ENCODE assay signal across 17 mouse cellular contexts in genomic region chr4:55662041-55662440, GRCm38 (mm10).
DNase-seq lines count a peak whose midpoint lies in the region; TF ChIP-seq lines count a peak whose summit lies in the region.
"Had no signal": no experiment of that assay in that cellular context is flagged by ENCODE, and none has a peak within 500 bp of the region (broad histone marks: within the 10 kb centered on the region; RNA-seq: fewer than 3 reads in every experiment).

No protein-coding gene starts in this region.

- peak; percentile 38 for DNase-seq in gastrocnemius, adult 2 months
- DNase-seq in gastrocnemius, postnatal 14 days = no peak
- peak; percentile 60 to 77 for DNase-seq in heart, adult 2 months
- no peak for DNase-seq in heart, embryonic 10.5 days (ENCODE audit: low spot score)
- peak; percentile 40 to 45 for DNase-seq in heart, postnatal 36 days
- DNase-seq in urinary bladder, postnatal 25 days (ENCODE audit: low spot score) = no peak
- DNase-seq: adrenal gland, postnatal 10 days; cerebellum, adult 11-12 months; cerebellum, adult 9-10 months; cerebellum, postnatal 25 days; gastrocnemius, postnatal 36 days; kidney, adult 18-20 months had no signal

- no peaks in the 10 kb centered on the region; the same call in 1 of the 2 replicates for H3K27me3 ChIP-seq in heart, adult 2 months (ENCODE audit: control insufficient read depth, insufficient read depth, low read length)
- peaks cover 12% of the 10 kb centered on the region for H3K27me3 ChIP-seq in heart, embryonic 10.5 days (ENCODE audit: insufficient read depth, poor library complexity, severe bottlenecking)
- H3K27me3 ChIP-seq: embryonic facial prominence, embryonic 12.5 days; forebrain, embryonic 15.5 days; hindbrain, embryonic 12.5 days had no signal

- no peaks in the 10 kb centered on the region for H3K36me3 ChIP-seq in heart, adult 2 months (ENCODE audit: control insufficient read depth, insufficient read depth, low read length)
- H3K36me3 ChIP-seq in heart, embryonic 10.5 days = no peaks in the 10 kb centered on the region
- H3K36me3 ChIP-seq: embryonic facial prominence, embryonic 12.5 days; forebrain, embryonic 15.5 days; heart, embryonic 13.5 days; hindbrain, embryonic 12.5 days had no signal

- peak; percentile 98 for TF ChIP-seq EP300 in heart, adult 2 months (IDR thresholded peaks at IDR 0.05; ENCODE audit: insufficient read depth, low read depth, low read length)

- intact Hi-C loops in gastrocnemius, adult 2 months (cut with DNase I) = no loop called here
- intact Hi-C loops in gastrocnemius, postnatal 14 days (cut with DNase I; ENCODE audit: low total_unique reads) = no loop called here
- intact Hi-C loops in heart, adult 2 months (cut with DNase I) = no loop called here
- intact Hi-C loops in heart, postnatal 36 days (cut with DNase I) = no loop called here

- 60% methylated on average over 5 of the region's 5 CpGs for WGBS in heart, adult 2 months
- WGBS in heart, embryonic 10.5 days = 46% methylated on average over 5 of the region's 5 CpGs

- no peaks in the 10 kb centered on the region for H3K79me2 ChIP-seq in heart, adult 2 months (replicated peaks; ENCODE audit: control insufficient read depth, insufficient read depth, low read length)

- H3K9me3 ChIP-seq in heart, embryonic 10.5 days = no peaks in the 10 kb centered on the region
- H3K9me3 ChIP-seq: embryonic facial prominence, embryonic 12.5 days; forebrain, embryonic 15.5 days; heart, embryonic 13.5 days; hindbrain, embryonic 12.5 days had no signal

- peak overlapping the region; percentile 62 for H3K27ac ChIP-seq in gastrocnemius, adult 2 months
- H3K27ac ChIP-seq in heart, adult 2 months = peak overlapping the region; percentile 74
- H3K27ac ChIP-seq in heart, embryonic 10.5 days = no peak overlapping the region
- peak overlapping the region; percentile 81 for H3K27ac ChIP-seq in brown adipose tissue, adult 24 weeks (replicated peaks; ENCODE audit: low read depth, low read length)
- H3K27ac ChIP-seq: embryonic facial prominence, embryonic 12.5 days; forebrain, embryonic 15.5 days; heart, embryonic 13.5 days; hindbrain, embryonic 12.5 days had no signal

- no peak overlapping the region for H3K9ac ChIP-seq in heart, adult 2 months (ENCODE audit: low read depth, low read length)
- H3K9ac ChIP-seq: embryonic facial prominence, embryonic 12.5 days; forebrain, embryonic 15.5 days; heart, embryonic 13.5 days; hindbrain, embryonic 12.5 days had no signal

- TF ChIP-seq POLR2A in heart, adult 2 months (IDR thresholded peaks at IDR 0.05; ENCODE audit: insufficient read depth, low read depth, low read length) = peak; percentile 33; the same call in 1 of the 2 replicates

- no peak for TF ChIP-seq CTCF in gastrocnemius, adult 2 months (IDR thresholded peaks at IDR 0.05)
- TF ChIP-seq CTCF in heart, adult 2 months (IDR thresholded peaks at IDR 0.05) = no peak

- H3K4me3 ChIP-seq in gastrocnemius, adult 2 months = no peak overlapping the region
- H3K4me3 ChIP-seq in heart, adult 2 months = no peak overlapping the region
- no peak overlapping the region for H3K4me3 ChIP-seq in heart, embryonic 10.5 days
- H3K4me3 ChIP-seq in brown adipose tissue, adult 24 weeks (ENCODE audit: insufficient read depth, low read depth, low read length) = no peak overlapping the region
- H3K4me3 ChIP-seq: embryonic facial prominence, embryonic 12.5 days; forebrain, embryonic 15.5 days; heart, embryonic 13.5 days; hindbrain, embryonic 12.5 days had no signal

- H3K4me1 ChIP-seq in heart, adult 2 months (ENCODE audit: control insufficient read depth, insufficient read depth, low read length) = no peaks in the 10 kb centered on the region; the same call in 1 of the 2 replicates
- no peaks in the 10 kb centered on the region for H3K4me1 ChIP-seq in heart, embryonic 10.5 days
- H3K4me1 ChIP-seq in brown adipose tissue, adult 24 weeks (ENCODE audit: control insufficient read depth, insufficient read depth, insufficient read length, low read length) = peaks cover 4% of the 10 kb centered on the region; the same call in 1 of the 2 replicates
- H3K4me1 ChIP-seq: forebrain, embryonic 15.5 days; heart, embryonic 13.5 days had no signal

Comparison
In these comparisons a context has a peak if more than half of its experiments do, and no peak if none do; other contexts are left out.
1. DNase-seq: peak in gastrocnemius, adult 2 months (single experiment), heart, adult 2 months (2 of 2) and heart, postnatal 36 days (2 of 2); none in gastrocnemius, postnatal 14 days (single experiment), heart, embryonic 10.5 days (single experiment) and urinary bladder, postnatal 25 days (single experiment).